Mouse (Mus musculus): ENCODE data around the gene Galt.

DNA sequence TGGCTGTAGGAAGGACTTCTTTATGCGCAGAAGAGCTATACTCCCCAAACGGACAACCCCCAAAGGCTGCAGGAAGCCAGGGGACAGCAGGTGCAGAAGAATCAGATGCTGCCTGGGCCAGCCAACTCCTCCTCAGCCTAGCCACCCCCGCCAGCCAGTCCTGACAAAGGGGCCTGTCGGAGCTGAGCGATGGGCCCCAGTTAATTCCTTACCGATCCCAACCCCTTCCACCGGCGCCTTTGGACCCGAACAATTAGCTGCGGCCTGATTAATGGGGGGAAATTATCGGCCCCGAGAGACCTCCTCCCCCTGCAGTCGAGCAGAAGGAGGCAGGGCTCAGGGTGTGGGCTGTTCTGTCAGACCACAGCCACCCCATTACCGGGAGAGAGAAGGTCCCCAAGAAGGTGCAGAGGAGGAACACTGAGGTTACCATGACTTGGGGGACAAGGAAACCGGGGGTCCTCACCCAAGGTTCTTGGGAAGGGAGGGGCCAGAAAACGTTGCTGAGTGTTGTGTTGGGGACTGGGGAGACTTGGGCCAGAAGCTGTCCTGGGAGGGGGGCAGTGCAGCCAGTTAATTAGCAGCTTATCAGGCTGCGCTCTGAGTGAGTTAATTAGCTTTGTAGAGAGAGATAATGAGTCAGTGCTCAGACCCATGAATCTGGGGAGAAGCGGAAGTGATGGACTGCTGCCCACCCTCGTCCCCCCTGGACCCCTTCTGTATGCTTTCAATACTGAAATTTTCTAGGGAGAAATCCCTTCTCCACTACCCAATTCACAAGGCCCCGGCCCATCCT is 28.0 kb upstream of the Galt start:
- TF ChIP-seq POLR2A (IDR thresholded peaks at IDR 0.05; ENCODE audit: borderline replicate concordance, insufficient read depth, low read length) (no peak), CTCF (IDR thresholded peaks at IDR 0.05; ENCODE audit: borderline replicate concordance, insufficient read depth, low read depth, low read length) (no peak)

All from cerebellum, adult 2 months (tissue).